Mouse (Mus musculus): Measurements from ENCODE around the gene Gm1604a. TPM values are rescaled to one million over a fixed set of nuclear protein-coding genes. Genes with fewer than 3 reads are reported as not detected.
"Not testable (repeated sequence)": the region's sequence is repeated elsewhere in the genome, so short reads cannot be mapped to it uniquely, and the experiment has no call there.

Gene Gm1604a
- polyA plus RNA-seq, 1 experiment, result not detected

GRCm38 (mm10) chr17:7005646-7006045 is 19.7 kb upstream of the Gm1604a start:
- not testable (repeated sequence) for DNase-seq (ENCODE audit: low read depth in 1 of 2, low spot score in 2 of 2); H3K4me3 ChIP-seq (ENCODE audit: extremely low read depth, insufficient read depth, insufficient read length); H3K36me3 ChIP-seq (ENCODE audit: control insufficient read depth, insufficient read depth, low read length); H3K4me1 ChIP-seq (ENCODE audit: control insufficient read depth, insufficient read depth, insufficient read length); H3K27ac ChIP-seq (ENCODE audit: insufficient read depth, low read length); H3K27me3 ChIP-seq (ENCODE audit: control insufficient read depth, insufficient read depth, low read length)
- 78% methylated on average over 3 of the region's 4 CpGs for WGBS

- H3K4me1 ChIP-seq (ENCODE audit: control insufficient read depth, insufficient read depth, insufficient read length); H3K27me3 ChIP-seq (ENCODE audit: control insufficient read depth, insufficient read depth, low read length); DNase-seq (ENCODE audit: low read depth in 1 of 2, low spot score in 2 of 2); H3K36me3 ChIP-seq (ENCODE audit: control insufficient read depth, insufficient read depth, low read length); H3K27ac ChIP-seq (ENCODE audit: insufficient read depth, low read length); H3K4me3 ChIP-seq (ENCODE audit: extremely low read depth, insufficient read depth, insufficient read length): not testable (repeated sequence)
Measured at GRCm38 (mm10) chr17:7008885-7009284, 16.5 kb upstream of the Gm1604a start.

- H3K27me3 ChIP-seq (ENCODE audit: control insufficient read depth, insufficient read depth, low read length); H3K36me3 ChIP-seq (ENCODE audit: control insufficient read depth, insufficient read depth, low read length); DNase-seq (ENCODE audit: low read depth in 1 of 2, low spot score in 2 of 2); H3K27ac ChIP-seq (ENCODE audit: insufficient read depth, low read length); H3K4me1 ChIP-seq (ENCODE audit: control insufficient read depth, insufficient read depth, insufficient read length); H3K4me3 ChIP-seq (ENCODE audit: extremely low read depth, insufficient read depth, insufficient read length): not testable (repeated sequence)
- no CpG with 5 or more reads among the region's 7 CpGs for WGBS
Measured at GRCm38 (mm10) chr17:7009440-7009839, 15.9 kb upstream of the Gm1604a start.

GRCm38 (mm10) chr17:7009901-7010300 is 15.5 kb upstream of the Gm1604a start:
- not testable (repeated sequence) for H3K36me3 ChIP-seq (ENCODE audit: control insufficient read depth, insufficient read depth, low read length); DNase-seq (ENCODE audit: low read depth in 1 of 2, low spot score in 2 of 2); H3K4me1 ChIP-seq (ENCODE audit: control insufficient read depth, insufficient read depth, insufficient read length); H3K27ac ChIP-seq (ENCODE audit: insufficient read depth, low read length); H3K27me3 ChIP-seq (ENCODE audit: control insufficient read depth, insufficient read depth, low read length); H3K4me3 ChIP-seq (ENCODE audit: extremely low read depth, insufficient read depth, insufficient read length)
- WGBS, result 11% methylated on average over 5 of the region's 9 CpGs

GRCm38 (mm10) chr17:7014190-7014589 is 11.2 kb upstream of the Gm1604a start:
- H3K4me1 ChIP-seq (ENCODE audit: control insufficient read depth, insufficient read depth, insufficient read length); H3K27me3 ChIP-seq (ENCODE audit: control insufficient read depth, insufficient read depth, low read length); DNase-seq (ENCODE audit: low read depth in 1 of 2, low spot score in 2 of 2); H3K4me3 ChIP-seq (ENCODE audit: extremely low read depth, insufficient read depth, insufficient read length); H3K36me3 ChIP-seq (ENCODE audit: control insufficient read depth, insufficient read depth, low read length); H3K27ac ChIP-seq (ENCODE audit: insufficient read depth, low read length): not testable (repeated sequence)
- no CpG with 5 or more reads among the region's 1 CpGs for WGBS

GRCm38 (mm10) chr17:7025764-7026346 is 487 bp downstream of the Gm1604a start:
- WGBS, result 77% methylated on average over 3 of the region's 14 CpGs
- not testable (repeated sequence) for DNase-seq (ENCODE audit: low read depth in 1 of 2, low spot score in 2 of 2); H3K27me3 ChIP-seq (ENCODE audit: control insufficient read depth, insufficient read depth, low read length)

GRCm38 (mm10) chr17:7030204-7030603 is 4.8 kb downstream of the Gm1604a start:
- H3K27me3 ChIP-seq (ENCODE audit: control insufficient read depth, insufficient read depth, low read length); H3K4me3 ChIP-seq (ENCODE audit: extremely low read depth, insufficient read depth, insufficient read length); DNase-seq (ENCODE audit: low read depth in 1 of 2, low spot score in 2 of 2); H3K4me1 ChIP-seq (ENCODE audit: control insufficient read depth, insufficient read depth, insufficient read length); H3K27ac ChIP-seq (ENCODE audit: insufficient read depth, low read length); H3K36me3 ChIP-seq (ENCODE audit: control insufficient read depth, insufficient read depth, low read length): not testable (repeated sequence)
- 73% methylated on average over 6 of the region's 7 CpGs for WGBS

More at GRCm38 (mm10) chr17:7025764-7026346, 487 bp downstream of the Gm1604a start:
- not testable (repeated sequence) for H3K27ac ChIP-seq (ENCODE audit: insufficient read depth, low read length); H3K4me1 ChIP-seq (ENCODE audit: control insufficient read depth, insufficient read depth, insufficient read length); H3K4me3 ChIP-seq (ENCODE audit: extremely low read depth, insufficient read depth, insufficient read length); H3K36me3 ChIP-seq (ENCODE audit: control insufficient read depth, insufficient read depth, low read length)

GRCm38 (mm10) chr17:7030622-7031174 is 5.3 kb downstream of the Gm1604a start:
- 81% methylated on average over 3 of the region's 6 CpGs for WGBS
- not testable (repeated sequence) for H3K27me3 ChIP-seq (ENCODE audit: control insufficient read depth, insufficient read depth, low read length)

GRCm38 (mm10) chr17:7033192-7034166 is 8.1 kb downstream of the Gm1604a start:
- not testable (repeated sequence) for H3K27ac ChIP-seq (ENCODE audit: insufficient read depth, low read length); H3K4me3 ChIP-seq (ENCODE audit: extremely low read depth, insufficient read depth, insufficient read length)
- 57% methylated on average over 3 of the region's 17 CpGs for WGBS

More at GRCm38 (mm10) chr17:7030622-7031174, 5.3 kb downstream of the Gm1604a start:
- H3K4me3 ChIP-seq (ENCODE audit: extremely low read depth, insufficient read depth, insufficient read length); H3K27ac ChIP-seq (ENCODE audit: insufficient read depth, low read length); DNase-seq (ENCODE audit: low read depth in 1 of 2, low spot score in 2 of 2); H3K4me1 ChIP-seq (ENCODE audit: control insufficient read depth, insufficient read depth, insufficient read length); H3K36me3 ChIP-seq (ENCODE audit: control insufficient read depth, insufficient read depth, low read length): not testable (repeated sequence)

GRCm38 (mm10) chr17:7068997-7069539 is 43.7 kb downstream of the Gm1604a start:
- WGBS, result 87% methylated on average over 3 of the region's 4 CpGs
- H3K4me3 ChIP-seq (ENCODE audit: extremely low read depth, insufficient read depth, insufficient read length); H3K36me3 ChIP-seq (ENCODE audit: control insufficient read depth, insufficient read depth, low read length); H3K4me1 ChIP-seq (ENCODE audit: control insufficient read depth, insufficient read depth, insufficient read length); H3K27ac ChIP-seq (ENCODE audit: insufficient read depth, low read length); DNase-seq (ENCODE audit: low read depth in 1 of 2, low spot score in 2 of 2); H3K27me3 ChIP-seq (ENCODE audit: control insufficient read depth, insufficient read depth, low read length): not testable (repeated sequence)

More at GRCm38 (mm10) chr17:7033192-7034166, 8.1 kb downstream of the Gm1604a start:
- not testable (repeated sequence) for H3K36me3 ChIP-seq (ENCODE audit: control insufficient read depth, insufficient read depth, low read length); DNase-seq (ENCODE audit: low read depth in 1 of 2, low spot score in 2 of 2); H3K4me1 ChIP-seq (ENCODE audit: control insufficient read depth, insufficient read depth, insufficient read length); H3K27me3 ChIP-seq (ENCODE audit: control insufficient read depth, insufficient read depth, low read length)

Data from spleen, adult 2 months (tissue).